Mouse (Mus musculus) bone marrow, adult 2 months (tissue): Measurements from ENCODE around the gene Med16.

Experiments
- CTCF ChIP-seq: fragments of 200-500 bp; IDR thresholded peaks from 2 replicates; pipeline ENCODE4 v1.5.1; 2011; ENCODE audit warnings: low read length, control low read depth; ENCODE audit not compliant: control insufficient read depth, insufficient read depth
- POLR2A ChIP-seq: fragments of 200-500 bp; IDR thresholded peaks from 2 replicates; pipeline ENCODE4 v1.6.1; 2011; ENCODE audit warnings: low read depth, mild to moderate bottlenecking, control low read depth, low read length, borderline replicate concordance; ENCODE audit not compliant: control insufficient read depth

- TF ChIP-seq CTCF: no peak
- no peak for TF ChIP-seq POLR2A
Measured at GRCm38 (mm10) chr10:79884446-79884845, 24.3 kb downstream of the Med16 start.
